Mouse (Mus musculus): ENCODE data around the gene Gpr153.
"Not testable (repeated sequence)": the region's sequence is repeated elsewhere in the genome, so short reads cannot be mapped to it uniquely, and the experiment has no call there.

Gpr153 gene

GRCm38 (mm10) chr4:152273621-152274236, at the start of gene Gpr153:
Gpr153 (plus strand) TSS chr4:152274232.
- DNase-seq (ENCODE audit: low spot score in 2 of 2) = peak in 1 of 2 experiments; percentile 59

DNA sequence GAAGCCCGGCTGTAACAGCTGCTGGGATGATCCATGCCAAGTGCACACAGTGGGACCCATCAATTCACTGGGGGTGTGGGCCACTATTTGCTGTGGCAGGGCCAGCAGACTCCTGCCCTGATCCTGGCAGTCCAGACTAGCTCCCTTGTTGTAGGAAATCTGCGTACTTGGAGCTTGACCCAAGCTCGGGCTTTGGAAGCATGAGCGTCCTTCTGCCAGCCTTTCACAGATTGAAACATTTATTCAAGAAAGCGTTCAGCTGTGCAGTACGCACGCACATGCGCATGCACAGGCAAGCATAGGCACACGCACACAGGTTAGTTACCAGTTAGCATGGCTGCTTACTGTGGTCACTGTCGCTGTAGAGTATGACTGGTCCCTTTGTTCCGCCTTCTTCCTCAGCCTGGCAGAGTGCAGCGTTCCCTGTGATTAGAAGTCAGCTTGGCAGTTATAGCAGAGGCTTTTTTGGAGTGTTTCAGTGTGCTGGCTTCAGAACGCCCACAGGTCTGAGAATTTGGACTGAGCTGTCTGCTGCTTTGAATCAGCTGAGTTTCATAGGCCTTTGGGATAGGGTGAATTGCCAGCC, 47.0 kb upstream of the Gpr153 start:
- no peak for DNase-seq (ENCODE audit: low spot score in 2 of 2)

- no peak for DNase-seq (ENCODE audit: low spot score in 2 of 2)
These were observed 46.1 kb upstream of the Gpr153 start for GRCm38 (mm10) chr4:152227749-152228527.

DNA sequence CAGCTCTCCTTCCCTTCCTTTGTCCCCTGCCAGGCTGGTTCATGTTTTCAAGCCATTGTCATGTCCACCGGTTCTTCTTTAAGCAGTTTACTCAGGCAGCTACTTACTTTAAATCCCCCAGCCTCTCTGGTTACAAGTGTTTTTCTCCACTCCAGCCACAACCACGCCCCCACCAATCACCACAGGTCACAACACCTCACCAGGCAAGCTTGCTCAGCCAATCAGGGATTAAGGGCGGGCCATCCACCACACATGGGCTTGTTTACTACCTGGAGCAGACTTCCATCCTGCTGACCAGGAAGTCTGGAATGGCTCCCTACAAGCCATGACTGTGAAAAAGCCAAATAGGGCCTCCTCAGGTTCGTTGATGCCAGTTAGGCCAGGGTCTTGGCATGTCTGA, 43.7 kb upstream of the Gpr153 start:
- DNase-seq (ENCODE audit: low spot score in 2 of 2) = not testable (repeated sequence)

- no peak for DNase-seq (ENCODE audit: low spot score in 2 of 2)
These were observed 42.7 kb upstream of the Gpr153 start for GRCm38 (mm10) chr4:152231326-152231725.

- no peak for DNase-seq (ENCODE audit: low spot score in 2 of 2)
These were observed 41.6 kb upstream of the Gpr153 start for GRCm38 (mm10) chr4:152232411-152232903.

DNA sequence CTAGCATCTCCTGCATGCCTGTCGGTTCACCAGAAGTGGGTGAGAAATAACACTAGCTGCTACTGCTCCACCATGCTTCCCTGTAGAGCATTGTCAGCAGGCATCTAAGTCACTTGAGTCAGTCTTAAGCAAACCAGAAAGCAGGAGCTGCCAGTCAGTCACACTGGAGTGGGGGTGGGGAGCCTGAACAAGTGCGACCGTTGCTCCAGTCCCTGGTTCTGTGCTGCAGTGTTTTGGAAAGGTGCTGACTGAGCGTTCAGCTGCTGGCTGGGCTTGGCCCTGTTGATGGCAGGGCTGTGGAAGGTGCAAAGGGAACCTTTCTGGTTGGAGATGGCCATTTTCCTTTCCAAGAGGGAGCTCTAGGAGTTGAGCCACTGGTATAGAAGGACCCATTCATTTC, 34.1 kb upstream of the Gpr153 start:
- no peak for DNase-seq (ENCODE audit: low spot score in 2 of 2)

DNA sequence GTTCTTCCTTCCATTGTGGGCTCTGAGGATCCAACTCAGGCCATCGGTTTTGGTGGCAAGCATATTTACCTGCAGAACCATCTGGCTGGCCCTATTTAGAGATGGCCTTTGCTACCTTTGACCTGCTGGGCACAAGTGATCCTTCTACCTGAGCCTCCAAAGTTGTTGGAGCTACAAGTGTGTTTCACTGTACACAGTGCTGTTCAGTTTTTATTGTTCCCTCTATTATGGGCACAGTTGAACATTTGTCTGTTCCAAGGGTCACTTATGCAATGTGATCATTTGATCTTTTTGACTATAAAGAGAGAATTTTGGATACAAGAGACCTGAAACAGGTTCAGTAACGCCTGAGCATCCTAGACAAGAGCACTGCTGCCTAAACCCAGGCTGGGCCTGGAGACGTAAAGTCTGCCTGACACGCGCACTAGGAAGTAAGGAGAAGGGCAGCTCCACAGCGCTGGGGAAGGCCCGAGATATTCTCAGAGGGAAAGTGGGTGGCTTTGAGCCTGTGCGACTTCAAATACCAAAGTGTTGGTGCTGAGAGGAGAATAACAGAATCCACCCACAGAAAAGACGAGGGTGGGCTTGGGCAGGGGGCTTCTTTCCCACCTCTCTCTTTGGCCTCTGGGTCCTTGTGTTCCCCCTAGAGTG, 30.7 kb upstream of the Gpr153 start:
- DNase-seq (ENCODE audit: low spot score in 2 of 2) = no peak

DNA sequence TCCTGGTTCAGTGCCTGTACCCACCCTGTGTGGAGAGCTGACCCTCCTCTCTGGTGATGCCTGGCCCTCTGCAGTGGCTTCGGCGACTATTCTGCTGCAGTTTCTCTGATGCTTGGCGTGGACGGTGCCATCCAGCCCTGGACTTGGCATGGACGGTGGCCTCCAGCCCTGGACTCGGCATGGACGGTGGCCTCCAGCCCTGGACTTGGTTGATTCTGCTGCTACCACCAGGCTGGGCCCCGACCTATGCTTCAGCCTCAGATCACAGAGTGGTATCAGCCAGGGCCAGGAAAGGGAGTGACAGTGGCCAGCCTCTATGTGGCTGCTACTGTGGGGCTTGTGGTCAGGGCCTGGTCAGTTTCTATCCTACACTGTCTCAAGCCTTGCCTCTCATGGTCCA, 30.1 kb upstream of the Gpr153 start:
- no peak for DNase-seq (ENCODE audit: low spot score in 2 of 2)

GRCm38 (mm10) chr4:152244545-152245522, 29.2 kb upstream of the Gpr153 start:
- DNase-seq (ENCODE audit: low spot score in 2 of 2) = no peak

DNA sequence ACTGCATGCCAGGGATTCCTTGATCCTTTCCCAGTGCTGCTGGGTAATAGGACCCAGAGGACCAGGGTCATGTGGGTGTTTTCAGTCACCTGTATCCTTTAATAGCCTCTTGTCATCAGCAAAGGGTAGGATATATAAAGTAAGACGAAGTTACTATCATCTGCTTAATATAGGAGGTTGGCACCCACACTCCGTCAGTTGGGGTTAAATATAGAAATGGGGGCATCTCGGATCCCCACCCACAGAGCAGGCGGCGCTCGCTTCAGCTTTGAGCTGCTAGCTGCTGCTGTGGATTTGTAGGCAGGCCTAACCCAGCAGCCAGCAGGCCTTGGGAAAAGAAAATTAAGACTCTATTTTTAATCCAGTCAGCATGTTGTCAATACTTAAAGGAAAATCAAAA, 28.0 kb upstream of the Gpr153 start:
- peak; percentile 59 to 65 for DNase-seq (ENCODE audit: low spot score in 2 of 2)

DNA sequence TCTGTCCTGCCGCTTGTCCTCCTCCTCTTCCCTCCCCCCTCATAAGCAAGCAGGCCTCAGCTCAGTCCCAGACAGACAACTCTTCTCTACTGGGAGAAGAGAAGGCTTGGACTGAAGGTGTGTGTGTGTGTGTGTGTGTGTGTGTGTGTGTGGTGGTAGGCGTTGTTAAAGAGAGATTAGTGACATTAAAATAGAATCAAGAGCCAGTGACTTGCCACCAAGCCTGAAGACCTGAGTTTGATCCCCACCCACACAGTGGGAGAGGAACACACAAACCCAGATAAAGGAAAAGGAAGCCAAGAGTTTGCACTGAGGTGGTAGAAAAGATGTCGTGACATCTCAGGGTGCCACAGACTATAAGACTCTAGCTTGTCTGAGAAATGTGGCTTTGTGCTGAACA, 26.8 kb upstream of the Gpr153 start:
- DNase-seq (ENCODE audit: low spot score in 2 of 2) = no peak

DNA sequence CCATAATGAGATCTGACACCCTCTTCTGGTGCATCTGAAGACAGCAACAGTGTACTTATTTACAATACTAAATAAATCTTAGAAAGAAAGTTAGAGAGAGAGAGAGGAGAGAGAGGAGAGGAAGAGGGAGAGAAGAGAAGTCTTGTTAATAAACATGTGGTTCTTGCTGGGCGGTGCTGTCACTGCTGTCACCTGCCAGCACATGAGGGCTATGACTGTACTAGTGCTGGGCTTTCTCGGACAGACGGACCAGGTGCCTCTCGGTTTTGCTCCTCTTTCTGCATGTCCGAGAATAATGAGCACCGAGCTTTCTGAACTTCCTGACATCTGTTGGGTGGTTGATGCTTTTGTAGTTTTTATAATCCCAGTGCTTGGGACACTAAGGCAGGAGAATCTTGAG, 23.4 kb upstream of the Gpr153 start:
- DNase-seq (ENCODE audit: low spot score in 2 of 2) = no peak

DNA sequence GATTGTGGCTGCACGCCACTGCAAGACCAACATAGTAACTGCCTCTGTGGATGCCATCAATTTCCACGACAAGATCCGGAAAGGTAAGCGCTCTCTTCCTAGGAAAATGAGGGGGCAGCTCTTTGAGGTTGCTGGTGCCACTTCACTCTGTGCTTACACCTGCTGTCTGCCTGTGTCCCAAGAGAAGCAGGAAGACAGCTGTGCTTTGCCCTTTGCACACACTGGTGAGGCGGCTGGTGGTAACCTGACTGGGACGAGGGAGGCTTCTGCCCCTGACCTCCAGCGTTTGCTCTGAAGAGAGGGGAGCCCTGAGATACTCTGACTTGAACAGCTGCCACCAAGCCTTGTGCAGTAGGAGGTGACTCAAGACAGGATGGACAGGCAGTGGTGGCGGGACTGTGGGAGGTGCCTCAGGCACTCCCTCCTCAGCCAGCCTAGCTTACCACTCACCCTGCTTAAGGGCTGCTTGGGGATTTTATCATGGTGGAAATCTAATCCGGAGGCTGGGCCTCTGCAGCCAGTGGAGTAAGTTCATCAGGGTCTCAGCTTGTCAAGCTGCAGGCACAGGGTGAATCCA, 20.8 kb upstream of the Gpr153 start:
- DNase-seq (ENCODE audit: low spot score in 2 of 2) = no peak

- DNase-seq (ENCODE audit: low spot score in 2 of 2) = peak; percentile 62 to 63
These were observed 17.0 kb upstream of the Gpr153 start for GRCm38 (mm10) chr4:152257070-152257469.

DNA sequence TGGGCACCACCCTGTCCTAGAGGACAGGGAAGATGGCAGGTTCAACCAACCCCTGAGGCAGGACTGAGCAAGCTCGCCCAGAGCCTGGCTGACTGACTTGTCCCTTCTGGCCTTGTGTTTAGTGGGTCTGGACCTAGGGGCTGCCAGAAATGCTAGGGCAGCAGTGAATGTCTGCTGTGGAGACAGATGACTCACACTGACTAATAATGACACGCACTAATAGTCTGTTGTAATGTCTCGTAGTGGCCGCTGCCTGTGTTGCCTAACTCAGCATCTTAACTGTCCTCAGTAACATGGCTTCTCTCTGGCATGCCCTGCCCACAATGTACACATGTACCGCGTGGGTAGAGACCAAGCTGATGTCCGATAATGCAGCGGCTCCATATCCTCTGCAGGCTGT, 13.6 kb upstream of the Gpr153 start:
- DNase-seq (ENCODE audit: low spot score in 2 of 2) = no peak

DNA sequence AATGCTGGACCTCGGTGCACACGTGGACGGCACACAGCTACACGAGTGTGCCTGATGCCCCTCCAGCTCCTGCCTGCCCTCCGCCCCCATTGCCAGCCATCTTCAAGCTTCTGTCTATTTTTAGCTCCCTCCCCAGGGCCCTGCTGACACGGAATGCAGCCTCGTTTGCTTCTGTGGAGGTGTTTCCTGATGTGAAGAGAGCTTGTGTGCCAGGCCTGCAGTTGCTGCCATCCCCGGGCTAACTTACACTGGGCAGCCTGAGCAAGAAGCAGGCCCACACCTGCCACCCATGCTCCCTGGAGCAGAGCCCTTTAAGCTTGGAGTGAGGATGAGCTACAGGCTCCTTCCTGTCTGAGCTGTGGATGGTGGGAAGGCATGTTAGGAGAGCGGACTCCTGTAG, 11.8 kb upstream of the Gpr153 start:
- DNase-seq (ENCODE audit: low spot score in 2 of 2) = no peak

DNA sequence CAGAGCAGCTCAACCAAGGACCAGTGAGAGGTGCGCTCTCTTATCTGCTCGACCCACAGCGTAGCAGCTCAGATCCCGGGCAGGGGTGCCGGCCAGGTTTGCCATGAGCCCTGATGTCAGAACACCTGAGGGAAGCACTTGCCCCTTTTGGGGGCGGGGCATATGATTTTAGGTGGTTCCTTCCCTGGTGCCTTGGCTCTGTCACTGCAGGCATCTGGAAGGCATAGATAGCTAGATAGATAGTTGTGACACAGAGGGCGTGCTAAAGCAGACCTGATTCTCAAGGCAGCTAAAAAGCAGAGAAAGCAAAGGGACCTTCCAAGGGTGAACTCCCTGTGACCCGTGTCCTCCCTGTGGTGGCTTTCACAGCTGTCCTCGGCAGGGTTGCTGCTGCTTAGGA, 10.9 kb upstream of the Gpr153 start:
- DNase-seq (ENCODE audit: low spot score in 2 of 2) = no peak

- DNase-seq (ENCODE audit: low spot score in 2 of 2) = no peak
These were observed 10.4 kb upstream of the Gpr153 start for GRCm38 (mm10) chr4:152263512-152264176.

DNA sequence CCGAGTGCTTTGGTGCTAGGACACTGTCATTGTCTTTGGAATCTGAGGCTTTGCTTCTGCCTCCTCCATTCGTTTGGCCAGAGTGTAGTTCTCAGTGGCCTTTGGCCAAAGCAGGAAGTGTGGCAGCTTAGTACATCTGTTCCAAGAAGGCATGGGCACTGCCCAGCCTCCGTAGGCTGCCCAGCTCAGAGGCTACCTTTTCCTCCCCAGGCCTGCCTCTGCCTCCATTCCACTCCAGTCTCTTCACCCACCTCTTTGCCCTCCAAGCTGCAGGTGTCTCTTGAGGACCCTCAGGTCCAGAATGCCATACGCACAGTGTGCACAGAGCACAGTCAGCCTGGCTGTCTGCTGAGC, 9.9 kb upstream of the Gpr153 start:
- no peak for DNase-seq (ENCODE audit: low spot score in 2 of 2)

Data from frontal cortex, postnatal 10 days (tissue).